Mouse (Mus musculus): ENCODE results near the gene Irs3. TPM values are rescaled to one million over a fixed set of nuclear protein-coding genes. Genes with fewer than 3 reads are reported as not detected.

The Irs3 gene
- polyA plus RNA-seq, 1 experiment from 2014 or later, result not detected

- WGBS, result 90% methylated on average over 10 of the region's 10 CpGs
- ATAC-seq, result no peak
- no peak overlapping the region for H3K27ac ChIP-seq
Observed at GRCm38 (mm10) chr5:137653366-137653765, 7.9 kb upstream of the Irs3 start.

GRCm38 (mm10) chr5:137652474-137652873, 7.0 kb upstream of the Irs3 start:
- H3K4me2 ChIP-seq (replicated peaks), result no peak overlapping the region
- ATAC-seq, result 0 out of 2 replicates have a peak, but pooled peaks have one; percentile 34
- WGBS, result 22% methylated on average over 3 of the region's 3 CpGs
- H3K27me3 ChIP-seq, result peaks cover 1% of the 10 kb centered on the region; the same call in 1 of the 2 replicates
- peaks cover 39% of the 10 kb centered on the region for H3K36me3 ChIP-seq
- no peak overlapping the region for H3K27ac ChIP-seq
- no peaks in the 10 kb centered on the region for H3K9me3 ChIP-seq
- peaks cover 23% of the 10 kb centered on the region for H3K4me1 ChIP-seq (replicated peaks)
- no peak overlapping the region for H3K9ac ChIP-seq (replicated peaks)
- no peak overlapping the region for H3K4me3 ChIP-seq (replicated peaks)

More at GRCm38 (mm10) chr5:137653366-137653765, 7.9 kb upstream of the Irs3 start:
- no peak overlapping the region for H3K4me3 ChIP-seq (replicated peaks)
- no peak overlapping the region for H3K4me2 ChIP-seq (replicated peaks)
- peaks cover 18% of the 10 kb centered on the region for H3K4me1 ChIP-seq (replicated peaks)
- H3K9me3 ChIP-seq, result no peaks in the 10 kb centered on the region
- peaks cover 41% of the 10 kb centered on the region for H3K36me3 ChIP-seq
- H3K9ac ChIP-seq (replicated peaks), result no peak overlapping the region
- H3K27me3 ChIP-seq, result no peaks in the 10 kb centered on the region

- peaks cover 33% of the 10 kb centered on the region for H3K4me1 ChIP-seq (replicated peaks)
- H3K27me3 ChIP-seq, result peaks cover 27% of the 10 kb centered on the region
- 11% methylated on average over 17 of the region's 18 CpGs for WGBS
- peak overlapping the region; percentile 32; the same call in 1 of the 2 replicates for H3K9ac ChIP-seq (replicated peaks)
- H3K9me3 ChIP-seq, result no peaks in the 10 kb centered on the region
- H3K4me2 ChIP-seq (replicated peaks), result peak overlapping the region; percentile 34
- peaks cover 29% of the 10 kb centered on the region for H3K36me3 ChIP-seq
- H3K4me3 ChIP-seq (replicated peaks), result no peak overlapping the region
- H3K27ac ChIP-seq, result peak overlapping the region; percentile 51
- ATAC-seq, result 0 out of 2 replicates have a peak, but pooled peaks have one; percentile 13
Observed at GRCm38 (mm10) chr5:137649669-137650571, 4.4 kb upstream of the Irs3 start.

GRCm38 (mm10) chr5:137649251-137649650, 3.7 kb upstream of the Irs3 start:
- no peak overlapping the region for H3K4me3 ChIP-seq (replicated peaks)
- ATAC-seq, result no peak
- H3K4me2 ChIP-seq (replicated peaks), result no peak overlapping the region
- no peaks in the 10 kb centered on the region for H3K9me3 ChIP-seq
- H3K27ac ChIP-seq, result peak overlapping the region; percentile 25
- WGBS, result 26% methylated on average over 4 of the region's 4 CpGs
- peaks cover 34% of the 10 kb centered on the region for H3K4me1 ChIP-seq (replicated peaks)
- no peak overlapping the region for H3K9ac ChIP-seq (replicated peaks)
- peaks cover 34% of the 10 kb centered on the region for H3K27me3 ChIP-seq
- peaks cover 25% of the 10 kb centered on the region for H3K36me3 ChIP-seq

- Histone ChIP-seq H3K36me3 (peaks cover 15% of the 10 kb centered on the region), H3K4me1 (replicated peaks) (peaks cover 34% of the 10 kb centered on the region), H3K27me3 (peaks cover 46% of the 10 kb centered on the region), H3K4me2 (replicated peaks) (no peak overlapping the region), H3K4me3 (replicated peaks) (no peak overlapping the region), H3K9ac (replicated peaks) (0 out of 2 replicates have a peak overlapping the region, but pooled peaks have one; percentile 16), H3K9me3 (no peaks in the 10 kb centered on the region), H3K27ac (no peak overlapping the region)
- WGBS, result 77% methylated on average over 9 of the region's 9 CpGs
- peak; percentile 41; the same call in 1 of the 2 replicates for ATAC-seq
Observed at GRCm38 (mm10) chr5:137647827-137648601, 2.5 kb upstream of the Irs3 start.

- H3K4me2 ChIP-seq (replicated peaks), result peak overlapping the region; percentile 46
Observed at GRCm38 (mm10) chr5:137645091-137645651, 343 bp downstream of the Irs3 start.

GRCm38 (mm10) chr5:137644484-137644883, 1.0 kb downstream of the Irs3 start:
- Histone ChIP-seq H3K27ac (no peak overlapping the region), H3K27me3 (peaks cover 49% of the 10 kb centered on the region), H3K4me2 (replicated peaks) (no peak overlapping the region), H3K9ac (replicated peaks) (no peak overlapping the region), H3K4me3 (replicated peaks) (no peak overlapping the region), H3K36me3 (peaks cover 32% of the 10 kb centered on the region), H3K9me3 (no peaks in the 10 kb centered on the region), H3K4me1 (replicated peaks) (peaks cover 23% of the 10 kb centered on the region)
- ATAC-seq, result no peak
- WGBS, result 34% methylated on average over 19 of the region's 19 CpGs

More at GRCm38 (mm10) chr5:137645091-137645651, 343 bp downstream of the Irs3 start:
- H3K9me3 ChIP-seq, result no peaks in the 10 kb centered on the region
- peaks cover 30% of the 10 kb centered on the region for H3K4me1 ChIP-seq (replicated peaks)
- H3K27ac ChIP-seq, result no peak overlapping the region
- peak overlapping the region; percentile 31 for H3K4me3 ChIP-seq (replicated peaks)
- 0 out of 2 replicates have a peak, but pooled peaks have one; percentile 25 for ATAC-seq
- WGBS, result 3% methylated on average over 44 of the region's 44 CpGs
- H3K9ac ChIP-seq (replicated peaks), result peak overlapping the region; percentile 55
- H3K27me3 ChIP-seq, result peaks cover 49% of the 10 kb centered on the region
- peaks cover 25% of the 10 kb centered on the region for H3K36me3 ChIP-seq

GRCm38 (mm10) chr5:137642886-137643285, 2.6 kb downstream of the Irs3 start:
- no peak overlapping the region for H3K4me2 ChIP-seq (replicated peaks)
- H3K36me3 ChIP-seq, result peaks cover 48% of the 10 kb centered on the region
- peaks cover 49% of the 10 kb centered on the region for H3K27me3 ChIP-seq
- no peak overlapping the region for H3K27ac ChIP-seq
- ATAC-seq, result no peak
- H3K9me3 ChIP-seq, result no peaks in the 10 kb centered on the region
- no peak overlapping the region for H3K4me3 ChIP-seq (replicated peaks)
- no peak overlapping the region for H3K9ac ChIP-seq (replicated peaks)
- WGBS, result 51% methylated on average over 4 of the region's 4 CpGs
- peaks cover 11% of the 10 kb centered on the region for H3K4me1 ChIP-seq (replicated peaks)

GRCm38 (mm10) chr5:137641054-137641453, 4.5 kb downstream of the Irs3 start, which contains the start of gene Sap25:
Gene Sap25, plus strand, starts transcription at chr5:137641334.
- H3K27ac ChIP-seq, result no peak within 1 kb of the TSS
- WGBS, result 88% methylated on average over 19 of the region's 19 CpGs
- H3K4me2 ChIP-seq (replicated peaks), result no peak within 1 kb of the TSS
- peaks cover 34% of the 10 kb centered on the region for H3K27me3 ChIP-seq
- no peak for ATAC-seq
- H3K36me3 ChIP-seq, result peaks cover 66% of the 10 kb centered on the region
- H3K9me3 ChIP-seq, result no peaks in the 10 kb centered on the region
- peaks cover 10% of the 10 kb centered on the region for H3K4me1 ChIP-seq (replicated peaks)
- H3K9ac ChIP-seq (replicated peaks), result no peak within 1 kb of the TSS
- no peak within 1 kb of the TSS for H3K4me3 ChIP-seq (replicated peaks)

- 86% methylated on average over 7 of the region's 7 CpGs for WGBS
- H3K9ac ChIP-seq (replicated peaks), result no peak overlapping the region
Observed at GRCm38 (mm10) chr5:137639472-137639871, 6.0 kb downstream of the Irs3 start.

GRCm38 (mm10) chr5:137633397-137634084, 12.0 kb downstream of the Irs3 start:
- WGBS, result 81% methylated on average over 12 of the region's 12 CpGs
- Histone ChIP-seq H3K4me1 (replicated peaks) (peaks cover 46% of the 10 kb centered on the region), H3K9ac (replicated peaks) (peak overlapping the region; percentile 28; the same call in 1 of the 2 replicates), H3K36me3 (peaks cover 50% of the 10 kb centered on the region), H3K4me2 (replicated peaks) (no peak overlapping the region), H3K9me3 (no peaks in the 10 kb centered on the region), H3K27me3 (no peaks in the 10 kb centered on the region), H3K4me3 (replicated peaks) (no peak overlapping the region), H3K27ac (no peak overlapping the region)
- ATAC-seq, result no peak

More at GRCm38 (mm10) chr5:137639472-137639871, 6.0 kb downstream of the Irs3 start:
- no peak overlapping the region for H3K4me2 ChIP-seq (replicated peaks)
- H3K4me3 ChIP-seq (replicated peaks), result no peak overlapping the region
- no peak overlapping the region for H3K27ac ChIP-seq
- H3K9me3 ChIP-seq, result no peaks in the 10 kb centered on the region
- H3K36me3 ChIP-seq, result peaks cover 77% of the 10 kb centered on the region
- peaks cover 18% of the 10 kb centered on the region for H3K27me3 ChIP-seq
- no peak for ATAC-seq
- H3K4me1 ChIP-seq (replicated peaks), result no peaks in the 10 kb centered on the region

Data from midbrain, embryonic 13.5 days (tissue).